Mouse (Mus musculus) small intestine, adult 2 months (tissue): ENCODE results near the gene Nop10. TPM values are rescaled to one million over a fixed set of nuclear protein-coding genes. Genes with fewer than 3 reads are reported as not detected.

ENCODE experiments used
- H3K27ac ChIP-seq: fragments of 200-500 bp; 2 replicates; pipeline ENCODE4 v1.5.1; 2012; ENCODE audit warnings: low read depth, low read length, control low read depth, inconsistent platforms; ENCODE audit not compliant: insufficient read depth
- H3K27me3 ChIP-seq: fragments of 200-500 bp; 2 replicates; pipeline ENCODE4 v1.6.1; 2012; ENCODE audit warnings: mild to moderate bottlenecking, moderate library complexity, low read length, inconsistent platforms; ENCODE audit not compliant: control insufficient read depth, insufficient read depth
- H3K36me3 ChIP-seq: fragments of 200-500 bp; 2 replicates; pipeline ENCODE4 v1.6.1; 2012; ENCODE audit warnings: mild to moderate bottlenecking, low read length, control low read depth, inconsistent platforms; ENCODE audit not compliant: control insufficient read depth, insufficient read depth
- H3K4me1 ChIP-seq: fragments of 200-500 bp; 2 replicates; pipeline ENCODE4 v1.6.1; 2012; ENCODE audit warnings: low read length, inconsistent platforms, mixed read lengths; ENCODE audit not compliant: control insufficient read depth, insufficient read depth, insufficient read length
- H3K4me3 ChIP-seq: fragments of 200-500 bp; 2 replicates; pipeline ENCODE4 v1.5.1; 2012; ENCODE audit warnings: low read depth, mild to moderate bottlenecking, control low read depth, inconsistent platforms, low read length, moderate library complexity
- CTCF ChIP-seq: fragments of 200-500 bp; IDR thresholded peaks from 2 replicates; pipeline ENCODE4 v1.5.1; 2012; ENCODE audit warnings: low read depth, mild to moderate bottlenecking, control low read depth, inconsistent platforms, low read length, moderate library complexity, mixed read lengths; ENCODE audit not compliant: insufficient replicate concordance, insufficient read length; ENCODE audit errors: extremely low read depth
- POLR2A ChIP-seq: fragments of 200-500 bp; IDR thresholded peaks from 2 replicates; pipeline ENCODE4 v1.6.1; 2012; ENCODE audit warnings: low read depth, mild to moderate bottlenecking, control low read depth, inconsistent platforms, low read length, moderate library complexity
- WGBS: fragments of 180-500 bp; shearing (Covaris S2); methylation state at CpG from one replicate; pipeline ENCODE4 v1.1.7; 2018; 5-methylcytosine and 5-hydroxymethylcytosine counted together
- polyA plus RNA-seq: library from polyadenylated mRNA; depleted of rRNA; stranded (reverse); fragments of >200 nt; gene quantifications from 2 replicates; pipeline ENCODE4 v1.2.3, GENCODE M21; 2012; rRNA removed

The Nop10 gene
- 19.4 and 20.3 TPM in 2 replicates for polyA plus RNA-seq

GRCm38 (mm10) chr2:112261748-112262653 lies at the start of gene Nop10:
Nop10 (plus strand) TSS chr2:112261926.
- peak; percentile 88 for TF ChIP-seq POLR2A
- peak; percentile 88; the same call in 1 of the 2 replicates for TF ChIP-seq CTCF
- Histone ChIP-seq H3K4me3 (peak within 1 kb of the TSS; percentile 75), H3K4me1 (no peaks in the 10 kb centered on the region), H3K27ac (peak within 1 kb of the TSS; percentile 63), H3K36me3 (no peaks in the 10 kb centered on the region), H3K27me3 (no peaks in the 10 kb centered on the region)
- WGBS = under 1% methylated on average over 36 of the region's 36 CpGs

GRCm38 (mm10) chr2:112215977-112216376 lies 45.7 kb upstream of the Nop10 start:
- 15% methylated on average over 1 of the region's 1 CpGs for WGBS

DNA sequence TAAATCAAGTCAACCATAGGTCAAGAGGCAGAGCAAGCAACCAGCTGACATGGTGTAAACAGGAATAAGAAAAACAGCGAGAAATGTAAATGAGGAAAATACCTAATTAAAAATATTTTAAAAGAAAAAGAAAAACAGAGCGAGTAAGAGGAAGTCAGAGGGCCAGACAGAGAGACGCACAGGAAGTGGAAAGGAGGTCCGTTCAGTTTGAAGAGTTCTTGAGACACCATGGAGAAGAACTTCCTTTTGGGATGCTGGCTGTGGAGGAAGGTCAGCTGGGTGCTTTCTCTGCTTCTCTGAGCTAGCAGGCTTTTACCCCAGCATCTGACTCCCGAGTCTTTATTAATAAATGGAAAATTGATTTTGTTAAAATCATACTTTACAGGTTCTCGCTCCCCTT lies 44.1 kb upstream of the Nop10 start:
- Histone ChIP-seq H3K4me1 (no peaks in the 10 kb centered on the region), H3K27ac (no peak overlapping the region), H3K27me3 (no peaks in the 10 kb centered on the region), H3K4me3 (no peak overlapping the region), H3K36me3 (no peaks in the 10 kb centered on the region)
- WGBS = 71% methylated on average over 6 of the region's 6 CpGs
- TF ChIP-seq POLR2A = no peak
- no peak for TF ChIP-seq CTCF

More at GRCm38 (mm10) chr2:112215977-112216376, 45.7 kb upstream of the Nop10 start:
- TF ChIP-seq CTCF (no peak), POLR2A (no peak)
- no peak overlapping the region for H3K27ac ChIP-seq
- no peak overlapping the region for H3K4me3 ChIP-seq
- no peaks in the 10 kb centered on the region for H3K4me1 ChIP-seq
- H3K36me3 ChIP-seq = no peaks in the 10 kb centered on the region
- H3K27me3 ChIP-seq = no peaks in the 10 kb centered on the region

DNA sequence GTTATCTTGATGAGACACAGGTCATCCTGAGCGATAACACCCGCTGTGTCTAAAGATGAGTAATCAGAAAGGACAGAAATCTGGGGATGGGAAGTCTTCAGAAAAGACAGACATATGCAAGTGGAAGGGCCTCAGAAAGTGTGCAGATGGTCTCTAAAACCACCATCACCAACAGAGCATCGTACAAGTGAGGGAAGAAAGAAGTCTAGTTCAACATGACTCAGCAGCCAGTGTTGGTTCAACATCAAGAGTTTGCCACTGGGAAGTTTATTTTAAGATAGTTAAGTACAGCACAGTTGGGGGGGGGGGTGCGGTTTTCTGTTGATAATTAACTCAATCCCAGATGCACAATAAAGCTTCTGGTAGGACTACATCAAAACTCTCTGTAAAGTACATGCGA lies 40.8 kb upstream of the Nop10 start:
- Histone ChIP-seq H3K4me1 (no peaks in the 10 kb centered on the region), H3K27ac (no peak overlapping the region), H3K27me3 (no peaks in the 10 kb centered on the region), H3K4me3 (no peak overlapping the region), H3K36me3 (no peaks in the 10 kb centered on the region)
- 51% methylated on average over 5 of the region's 5 CpGs for WGBS
- TF ChIP-seq CTCF = no peak

- no peak overlapping the region for H3K4me3 ChIP-seq
- H3K27ac ChIP-seq = no peak overlapping the region
- H3K4me1 ChIP-seq = no peaks in the 10 kb centered on the region
- no peaks in the 10 kb centered on the region for H3K36me3 ChIP-seq
- WGBS = 72% methylated on average over 5 of the region's 5 CpGs
- no peaks in the 10 kb centered on the region for H3K27me3 ChIP-seq
- TF ChIP-seq POLR2A (no peak), CTCF (no peak)
These were observed 39.1 kb upstream of the Nop10 start for GRCm38 (mm10) chr2:112222607-112223006.

- no peak overlapping the region for H3K27ac ChIP-seq
- no peaks in the 10 kb centered on the region for H3K36me3 ChIP-seq
- WGBS = 64% methylated on average over 4 of the region's 4 CpGs
- TF ChIP-seq CTCF (no peak), POLR2A (no peak)
- H3K27me3 ChIP-seq = no peaks in the 10 kb centered on the region
- H3K4me3 ChIP-seq = no peak overlapping the region
- H3K4me1 ChIP-seq = no peaks in the 10 kb centered on the region
These were observed 37.4 kb upstream of the Nop10 start for GRCm38 (mm10) chr2:112224356-112224755.

DNA sequence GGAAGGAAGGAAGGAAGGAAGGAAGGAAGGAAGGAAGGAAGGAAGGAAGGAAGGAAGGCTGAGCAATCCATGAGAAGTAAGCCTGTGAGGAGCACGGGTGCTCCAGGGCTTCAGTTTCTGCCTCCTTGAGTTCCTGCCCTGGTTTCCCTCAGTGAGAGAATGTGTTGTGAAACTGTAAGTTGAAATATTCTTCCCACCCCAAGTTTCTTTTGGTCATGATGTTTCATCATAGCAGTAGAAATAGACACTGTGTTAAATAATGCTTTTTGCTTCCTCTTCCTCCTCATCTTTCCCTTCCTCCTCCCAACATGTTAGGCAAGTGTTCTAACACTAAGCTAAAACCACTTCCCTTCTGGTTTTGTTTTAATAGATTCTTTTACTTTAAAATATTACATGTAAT lies 29.1 kb upstream of the Nop10 start:
- 65% methylated on average over 1 of the region's 1 CpGs for WGBS
- no peak overlapping the region for H3K27ac ChIP-seq

GRCm38 (mm10) chr2:112236620-112237019 lies 25.1 kb upstream of the Nop10 start:
- Histone ChIP-seq H3K36me3 (no peaks in the 10 kb centered on the region), H3K27me3 (no peaks in the 10 kb centered on the region), H3K27ac (no peak overlapping the region), H3K4me1 (peaks cover 6% of the 10 kb centered on the region), H3K4me3 (no peak overlapping the region)
- no peak for TF ChIP-seq POLR2A
- no peak for TF ChIP-seq CTCF
- 68% methylated on average over 2 of the region's 2 CpGs for WGBS

More for the DNA sequence above, 29.1 kb upstream of the Nop10 start:
- no peak for TF ChIP-seq CTCF
- no peak for TF ChIP-seq POLR2A
- H3K4me3 ChIP-seq = no peak overlapping the region
- no peaks in the 10 kb centered on the region for H3K36me3 ChIP-seq
- no peaks in the 10 kb centered on the region for H3K4me1 ChIP-seq
- H3K27me3 ChIP-seq = no peaks in the 10 kb centered on the region
